Mouse (Mus musculus): ENCODE measurements around the gene Gpr179.

The Gpr179 gene

GRCm38 (mm10) chr11:97352027-97352684, at the start of gene Gpr179:
TSS of gene Gpr179 (minus strand) at chr11:97352077.
- peak in 1 of 2 experiments; percentile 17 for DNase-seq

- DNase-seq: peak; percentile 64 to 70
Measured at GRCm38 (mm10) chr11:97401082-97401481, 49.2 kb upstream of the Gpr179 start.

GRCm38 (mm10) chr11:97399958-97400710, 48.3 kb upstream of the Gpr179 start:
- peak; percentile 88 to 89 for DNase-seq

GRCm38 (mm10) chr11:97398506-97398905, 46.6 kb upstream of the Gpr179 start:
- DNase-seq: no peak

- DNase-seq: no peak
Measured at GRCm38 (mm10) chr11:97394146-97394545, 42.3 kb upstream of the Gpr179 start.

- DNase-seq: no peak
Measured at GRCm38 (mm10) chr11:97393658-97394057, 41.8 kb upstream of the Gpr179 start.

- DNase-seq: no peak
Measured at GRCm38 (mm10) chr11:97389127-97389526, 37.2 kb upstream of the Gpr179 start.

GRCm38 (mm10) chr11:97387811-97388210, 35.9 kb upstream of the Gpr179 start:
- DNase-seq: no peak

GRCm38 (mm10) chr11:97383764-97384163, 31.9 kb upstream of the Gpr179 start:
- no peak for DNase-seq

- no peak for DNase-seq
Measured at GRCm38 (mm10) chr11:97383017-97383416, 31.1 kb upstream of the Gpr179 start.

- no peak for DNase-seq
Measured at GRCm38 (mm10) chr11:97380036-97380435, 28.2 kb upstream of the Gpr179 start.

GRCm38 (mm10) chr11:97373402-97373801, 21.5 kb upstream of the Gpr179 start:
- no peak for DNase-seq

- peak; percentile 51 to 71 for DNase-seq
Measured at GRCm38 (mm10) chr11:97372159-97372864, 20.4 kb upstream of the Gpr179 start.

- peak; percentile 89 to 96 for DNase-seq
Measured at GRCm38 (mm10) chr11:97370329-97371091, 18.6 kb upstream of the Gpr179 start.

GRCm38 (mm10) chr11:97368501-97368900, 16.6 kb upstream of the Gpr179 start:
- DNase-seq: peak; percentile 63 to 75

- peak in 1 of 2 experiments; percentile 53 for DNase-seq
Measured at GRCm38 (mm10) chr11:97365556-97365955, 13.7 kb upstream of the Gpr179 start.

GRCm38 (mm10) chr11:97363644-97363995, 11.7 kb upstream of the Gpr179 start:
- DNase-seq: peak in 1 of 2 experiments; percentile 38

GRCm38 (mm10) chr11:97362943-97363643, 11.2 kb upstream of the Gpr179 start:
- peak; percentile 53 to 61 for DNase-seq

- peak; percentile 65 to 67 for DNase-seq
Measured at GRCm38 (mm10) chr11:97362649-97362942, 10.7 kb upstream of the Gpr179 start.

- peak; percentile 97 to 98 for DNase-seq
Measured at GRCm38 (mm10) chr11:97361948-97362648, 10.2 kb upstream of the Gpr179 start, which contains the start of gene Socs7. TSS of gene Socs7 (plus strand) at chr11:97362551.

GRCm38 (mm10) chr11:97357663-97358062, 5.8 kb upstream of the Gpr179 start:
- peak; percentile 87 to 88 for DNase-seq

- no peak for DNase-seq
Measured at GRCm38 (mm10) chr11:97355247-97355646, 3.4 kb upstream of the Gpr179 start.

All from cerebellum, postnatal 14 days (tissue).